Mouse (Mus musculus) activated CD4-positive, CD25-positive, alpha-beta regulatory T cell, adult 4 months (primary cell): ENCODE measurements around the gene Casz1. TPM values are rescaled to one million over a fixed set of nuclear protein-coding genes. Genes with fewer than 3 reads are reported as not detected.

Experiments used
- ATAC-seq: one replicate; pipeline ENCODE4 v1.8.0; 2017
- polyA plus RNA-seq, 2 experiments: library from polyadenylated mRNA; unstranded; fragments of 100-300 nt; shearing (Covaris generic); gene quantifications; one replicate each; pipeline ENCODE4 v1.2.1; 2017

Casz1 gene
- polyA plus RNA-seq, 2 experiments from 2014 or later: 0.56 to 0.75 TPM

DNA sequence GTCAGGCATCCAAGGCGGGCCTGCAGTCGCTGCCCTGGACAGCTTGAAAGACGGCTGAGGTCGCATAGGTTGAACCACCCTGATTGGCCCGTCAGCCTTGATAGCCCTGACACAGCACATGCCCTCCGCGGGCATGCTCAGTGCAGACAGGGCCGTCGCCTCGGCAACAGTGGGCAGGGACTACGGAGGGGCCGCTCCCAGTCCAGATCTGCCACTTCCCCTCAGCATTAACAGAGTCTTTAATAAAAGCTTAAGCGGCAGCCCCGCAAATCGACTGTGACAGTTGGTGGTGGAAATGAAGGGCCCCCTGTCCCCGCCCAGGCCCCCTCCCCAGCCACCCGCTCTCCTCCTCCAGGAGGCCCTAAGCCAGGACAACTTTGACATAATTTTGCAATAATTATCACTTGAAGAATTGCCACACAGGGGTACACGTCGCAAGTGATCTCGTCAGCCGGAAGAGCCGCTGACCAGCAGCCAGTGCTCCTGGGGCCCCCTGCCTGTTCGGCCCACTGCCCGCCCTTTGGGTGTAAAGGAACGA, 136.5 kb downstream of the Casz1 start:
- peak; percentile 77 for ATAC-seq

DNA sequence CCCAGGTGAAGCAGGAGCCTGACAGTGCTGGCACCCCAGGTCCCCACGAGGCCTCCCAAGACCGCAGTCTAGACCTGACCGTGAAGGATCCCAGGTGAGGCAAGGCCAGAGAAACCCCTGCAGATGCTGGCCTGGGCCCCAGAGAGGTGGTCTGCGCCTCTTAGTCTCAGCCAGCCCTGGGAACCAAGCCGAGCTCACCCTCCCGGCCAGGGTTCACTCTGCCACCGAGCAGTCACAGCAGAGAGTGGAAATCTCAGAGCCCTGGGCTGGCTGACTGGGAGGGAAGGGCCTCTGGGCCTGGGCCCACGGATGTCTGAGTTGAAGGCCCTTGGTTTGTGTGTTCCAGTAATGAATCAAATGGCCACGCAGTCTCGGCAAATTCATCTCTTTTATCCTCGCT, 137.1 kb downstream of the Casz1 start:
- ATAC-seq: no peak

DNA sequence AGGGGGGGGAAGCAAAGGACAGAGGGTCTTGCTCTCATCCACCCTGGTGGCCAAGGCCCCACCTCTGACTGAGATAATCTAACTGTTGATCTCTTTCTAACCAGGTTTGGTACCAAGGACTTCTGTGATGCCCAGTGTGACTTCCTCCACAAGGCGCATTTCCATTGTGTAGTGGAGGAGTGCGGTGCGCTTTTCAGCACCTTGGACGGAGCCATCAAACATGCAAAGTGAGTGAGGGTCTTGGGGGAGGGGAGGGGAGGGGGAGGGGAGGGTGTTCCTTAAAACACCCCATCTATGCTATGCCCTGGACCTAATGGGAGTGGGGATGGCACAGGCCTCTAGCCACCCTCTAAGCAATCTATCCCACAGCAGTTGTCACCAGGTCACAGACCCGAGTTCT, 138.9 kb downstream of the Casz1 start:
- ATAC-seq: no peak

DNA sequence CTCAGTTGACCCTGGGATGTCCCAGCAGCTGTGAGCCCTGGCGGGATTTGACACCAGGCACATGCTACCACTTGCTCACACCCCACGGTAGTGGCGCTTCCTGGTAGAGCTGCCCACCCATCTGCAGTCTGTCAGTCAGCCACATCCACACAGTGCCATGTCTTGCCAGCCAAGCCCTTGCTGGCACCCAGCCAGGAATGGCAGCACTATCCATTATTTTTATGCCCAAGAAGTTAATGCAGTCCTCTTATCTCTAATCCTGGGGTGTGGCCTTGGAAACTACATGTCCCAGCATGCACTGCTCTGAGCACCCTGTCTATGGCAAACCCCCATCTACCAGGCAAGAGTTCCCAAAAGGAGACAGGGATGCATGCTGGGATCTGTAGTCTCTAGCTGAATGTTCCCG, 141.2 kb downstream of the Casz1 start:
- no peak for ATAC-seq

DNA sequence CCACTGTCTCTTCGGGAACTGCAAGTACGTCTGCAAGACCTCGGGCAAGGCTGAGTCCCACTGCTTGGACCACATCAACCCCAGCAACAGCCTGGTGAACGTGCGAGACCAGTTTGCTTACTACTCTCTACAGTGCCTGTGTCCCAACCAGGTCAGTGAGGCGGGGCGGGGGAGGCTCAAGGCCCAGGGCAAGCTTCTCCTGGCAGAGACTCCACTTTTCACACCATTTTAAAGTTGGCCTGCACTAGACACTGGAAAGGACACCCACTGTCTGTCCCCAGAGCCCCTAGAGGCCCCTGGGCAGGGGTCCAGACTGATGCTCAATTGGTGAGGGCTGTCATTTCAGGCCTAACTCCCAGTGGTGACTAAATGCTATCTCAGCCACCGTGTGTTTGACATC, 141.8 kb downstream of the Casz1 start:
- ATAC-seq: no peak

DNA sequence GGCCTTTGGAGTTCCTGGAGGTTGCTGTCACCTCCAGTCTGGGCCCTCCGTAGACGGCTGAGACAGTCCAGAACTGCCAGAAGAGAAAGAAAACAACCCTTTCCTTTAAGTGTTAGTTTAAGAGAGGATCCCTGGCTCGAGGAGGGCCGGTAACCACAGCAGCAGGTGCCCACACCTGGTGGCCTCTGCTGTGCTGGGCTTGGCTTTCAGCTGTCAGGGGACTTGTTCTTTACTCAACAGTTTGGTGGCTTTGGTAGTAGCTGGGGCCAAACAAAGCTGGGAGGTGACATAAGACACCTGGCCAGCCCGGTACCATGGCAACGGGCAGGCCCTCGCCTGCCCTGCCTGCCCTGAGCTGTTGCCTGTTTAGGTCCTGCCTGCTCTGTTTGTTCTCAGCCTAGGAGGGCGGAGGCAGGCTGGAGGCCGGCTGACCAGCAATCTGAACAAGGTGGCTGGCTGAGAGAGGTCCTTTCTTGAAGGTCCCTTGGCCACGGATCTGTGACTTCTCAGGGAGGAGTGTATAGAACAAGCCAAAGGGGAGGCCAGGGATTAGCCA, 143.7 kb downstream of the Casz1 start:
- no peak for ATAC-seq

DNA sequence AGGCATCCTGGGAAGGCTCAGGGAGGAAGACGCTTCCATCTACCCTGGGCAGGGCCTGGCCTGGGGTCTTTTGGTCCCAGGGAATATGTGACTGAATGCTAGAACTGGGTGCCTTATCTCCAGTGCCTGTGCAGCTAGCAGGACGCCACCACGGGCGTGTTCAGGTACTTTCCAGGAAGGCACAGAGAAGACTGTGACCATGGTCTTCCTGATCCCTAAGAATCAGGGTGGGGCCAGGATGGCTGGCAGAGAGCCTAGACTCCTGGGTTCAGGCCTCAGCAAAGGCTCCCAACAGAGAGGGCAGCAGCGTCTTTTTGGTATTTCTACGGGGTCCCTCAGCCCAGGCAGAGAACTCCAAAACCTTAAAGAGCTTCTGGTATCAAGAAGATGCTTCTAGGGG, 146.3 kb downstream of the Casz1 start:
- ATAC-seq: no peak

DNA sequence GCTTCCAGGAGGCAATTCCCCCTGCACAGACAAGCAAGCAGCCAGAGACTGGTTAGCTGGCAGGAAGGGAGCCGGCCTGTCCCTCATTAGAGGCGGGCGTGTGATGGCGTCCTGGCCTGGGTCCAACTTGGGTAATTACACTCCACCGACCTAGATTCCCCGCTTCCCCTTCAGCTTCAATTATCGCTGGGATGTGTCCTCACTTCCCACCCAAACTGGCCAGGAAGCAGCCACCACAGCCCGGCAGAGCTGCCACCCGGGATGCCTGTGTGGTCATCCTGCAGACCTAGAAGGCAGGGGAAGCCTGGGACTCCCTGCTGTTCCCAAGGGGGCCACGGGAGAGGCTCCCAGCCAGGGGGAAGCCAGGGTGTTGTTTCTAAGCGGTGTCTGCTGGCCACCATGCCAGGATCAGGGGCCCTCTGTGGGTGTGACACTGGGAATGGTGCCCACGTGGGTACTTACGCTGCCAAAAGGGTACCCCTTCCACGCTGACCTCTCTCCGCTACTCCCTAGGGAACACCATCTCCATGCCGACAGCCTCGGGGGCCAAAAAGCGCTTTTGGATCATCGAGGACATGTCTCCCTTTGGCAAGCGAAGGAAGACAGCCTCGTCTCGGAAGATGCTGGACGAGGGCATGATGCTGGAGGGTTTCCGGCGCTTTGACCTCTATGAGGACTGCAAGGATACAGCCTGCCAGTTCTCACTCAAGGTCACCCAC, 146.9 kb downstream of the Casz1 start:
- ATAC-seq: no peak

DNA sequence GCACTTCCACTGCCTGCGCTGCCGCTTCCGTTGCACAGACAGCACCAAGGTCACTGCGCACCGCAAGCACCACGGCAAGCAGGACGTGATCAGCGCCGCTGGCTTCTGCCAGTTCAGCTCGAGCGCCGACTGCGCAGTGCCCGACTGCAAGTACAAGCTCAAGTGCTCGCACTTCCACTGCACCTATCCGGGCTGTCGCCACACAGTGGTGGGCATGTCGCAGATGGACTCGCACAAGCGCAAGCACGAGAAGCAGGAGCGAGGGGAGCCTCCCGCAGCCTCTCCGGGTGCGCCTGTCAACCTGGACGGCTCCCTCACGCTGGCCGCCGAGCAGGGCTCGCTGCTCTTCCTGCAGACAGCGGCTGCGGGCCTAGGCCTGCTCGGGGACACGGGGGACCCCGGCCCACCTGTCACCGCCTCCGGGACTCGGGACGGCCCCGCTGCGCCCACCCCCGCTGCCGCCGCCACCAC, 147.6 kb downstream of the Casz1 start:
- no peak for ATAC-seq

DNA sequence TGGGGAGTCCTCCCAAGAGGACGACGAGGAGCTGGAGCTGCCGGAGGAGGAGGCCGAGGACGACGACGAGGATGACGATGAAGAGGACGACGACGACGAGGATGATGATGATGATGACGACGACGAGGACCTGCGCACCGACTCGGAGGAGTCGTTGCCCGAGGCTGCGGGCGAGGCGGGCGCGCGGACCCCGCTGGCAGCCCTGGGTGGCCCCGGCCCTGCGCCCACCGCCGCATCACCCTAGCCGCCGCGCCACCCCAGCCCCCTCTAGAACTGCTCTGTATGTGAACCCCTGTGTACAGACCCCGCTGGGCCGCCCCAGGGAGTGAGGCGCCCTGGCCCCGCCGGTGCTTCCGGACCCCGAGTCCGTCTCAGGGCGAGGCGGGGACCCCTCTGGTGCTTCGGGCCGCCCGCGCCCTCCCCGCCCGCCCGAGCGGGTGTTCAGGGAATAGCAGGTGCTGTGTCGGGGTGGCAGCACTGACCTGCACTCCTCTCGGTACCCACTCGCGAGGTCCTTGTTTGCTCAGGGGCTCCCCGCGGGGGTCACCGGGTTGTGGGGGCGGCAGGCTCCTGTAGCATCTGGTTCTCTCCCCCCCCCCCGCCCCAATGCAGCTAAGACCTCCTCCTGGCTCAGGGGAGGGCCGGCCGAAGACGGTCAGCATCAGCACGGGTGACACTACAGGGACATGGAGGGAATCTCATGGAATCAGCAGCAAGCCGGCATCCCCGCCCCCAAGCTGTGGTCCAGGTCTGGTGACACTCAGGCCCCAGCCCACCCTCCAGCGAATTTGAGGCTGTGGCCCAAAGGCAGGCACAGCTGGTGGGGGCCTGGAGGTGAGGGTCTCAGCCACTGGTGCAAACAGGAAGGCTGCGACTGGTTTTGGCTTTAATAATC, 148.3 kb downstream of the Casz1 start:
- ATAC-seq: no peak

DNA sequence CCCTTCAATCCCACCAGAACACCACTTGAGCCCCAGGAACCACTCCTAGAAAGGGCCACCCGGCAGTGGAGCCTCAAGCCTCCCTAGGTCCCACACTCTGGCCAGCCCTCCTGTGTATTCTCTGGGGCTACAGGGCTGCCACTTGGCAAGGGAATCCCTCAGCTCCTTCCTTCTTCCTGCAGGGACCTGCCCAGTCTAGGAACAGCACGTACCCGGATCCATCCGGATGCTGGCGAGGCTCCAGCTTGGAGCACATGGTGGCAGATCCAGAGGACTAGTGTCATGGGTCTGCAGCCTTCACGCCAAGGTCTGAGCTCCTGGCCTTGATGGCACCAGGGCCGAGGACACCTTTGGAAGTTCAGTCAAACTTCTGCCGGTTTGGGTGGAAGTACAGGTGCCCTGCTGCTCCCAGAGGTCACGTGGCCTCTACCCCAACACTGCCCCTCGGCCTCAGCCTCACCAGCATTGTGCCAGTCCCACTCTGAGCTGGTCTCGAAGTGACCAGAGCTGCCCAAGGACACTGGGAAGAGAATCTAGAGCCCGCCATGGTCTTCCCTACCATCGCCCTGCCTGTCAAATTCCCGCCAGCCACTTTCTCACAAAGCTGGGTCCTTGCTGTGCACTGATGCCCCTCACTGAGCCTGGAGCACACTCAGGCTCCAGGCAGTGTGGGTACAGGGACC, 151.0 kb downstream of the Casz1 start:
- no peak for ATAC-seq

DNA sequence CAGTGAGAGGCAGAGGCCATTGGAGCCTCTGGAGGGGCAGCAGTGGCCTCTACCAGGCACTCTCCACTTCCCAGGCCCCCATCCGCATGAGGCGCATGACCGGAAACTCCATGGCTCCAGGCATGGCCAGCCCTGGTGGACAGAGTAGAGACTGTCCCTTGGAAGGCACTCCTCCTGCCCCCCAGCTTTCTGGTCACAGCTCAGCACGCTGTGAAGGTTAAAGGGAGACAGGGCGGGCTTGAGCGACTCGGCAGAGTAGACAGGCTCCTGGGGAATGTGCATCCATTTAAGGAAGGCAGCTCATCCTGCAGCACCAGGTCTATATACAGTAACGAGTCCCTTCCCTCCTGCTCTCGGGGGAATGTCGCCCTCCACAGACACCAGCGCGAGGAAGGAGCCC, 155.8 kb downstream of the Casz1 start:
- no peak for ATAC-seq

DNA sequence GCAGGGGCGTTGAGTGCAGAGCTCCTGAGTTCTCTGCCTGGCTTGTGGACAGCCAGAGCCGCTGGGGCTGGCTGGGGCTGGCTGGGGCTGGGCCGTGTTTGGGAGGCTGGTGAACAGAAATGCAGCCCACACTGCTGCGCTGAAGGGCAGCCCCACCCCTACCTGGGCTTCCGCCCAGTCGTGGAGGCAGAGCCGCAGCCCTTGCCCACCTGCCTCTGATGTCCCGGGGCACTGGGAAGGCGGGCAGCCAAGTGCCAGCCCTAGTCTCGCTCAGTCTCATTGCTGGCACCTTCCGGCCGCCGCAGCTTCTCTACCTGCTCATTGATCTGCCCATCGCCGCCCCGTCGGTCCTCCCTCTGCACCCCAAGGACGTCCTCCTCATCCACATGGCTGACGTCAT, 156.9 kb downstream of the Casz1 start:
- no peak for ATAC-seq

DNA sequence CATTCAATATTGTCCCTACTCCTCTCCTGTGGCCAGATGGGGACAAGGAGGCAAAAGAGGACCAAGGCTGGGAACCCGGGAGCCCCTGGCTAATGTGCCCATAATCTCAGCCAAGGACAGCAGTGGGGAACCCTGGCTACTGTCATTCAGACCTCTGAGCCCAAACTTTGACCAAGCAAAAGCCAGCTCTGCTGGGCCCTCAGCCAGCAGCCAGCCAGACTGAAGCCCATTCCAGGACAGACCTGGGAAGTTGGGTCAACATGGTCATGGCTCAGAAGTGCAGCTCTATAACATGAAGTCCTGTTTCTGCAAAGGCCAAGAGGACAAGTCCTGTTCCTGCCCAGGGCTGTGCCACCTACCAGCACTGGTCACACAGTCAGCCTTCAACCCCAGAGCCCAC, 157.9 kb downstream of the Casz1 start:
- ATAC-seq: no peak

DNA sequence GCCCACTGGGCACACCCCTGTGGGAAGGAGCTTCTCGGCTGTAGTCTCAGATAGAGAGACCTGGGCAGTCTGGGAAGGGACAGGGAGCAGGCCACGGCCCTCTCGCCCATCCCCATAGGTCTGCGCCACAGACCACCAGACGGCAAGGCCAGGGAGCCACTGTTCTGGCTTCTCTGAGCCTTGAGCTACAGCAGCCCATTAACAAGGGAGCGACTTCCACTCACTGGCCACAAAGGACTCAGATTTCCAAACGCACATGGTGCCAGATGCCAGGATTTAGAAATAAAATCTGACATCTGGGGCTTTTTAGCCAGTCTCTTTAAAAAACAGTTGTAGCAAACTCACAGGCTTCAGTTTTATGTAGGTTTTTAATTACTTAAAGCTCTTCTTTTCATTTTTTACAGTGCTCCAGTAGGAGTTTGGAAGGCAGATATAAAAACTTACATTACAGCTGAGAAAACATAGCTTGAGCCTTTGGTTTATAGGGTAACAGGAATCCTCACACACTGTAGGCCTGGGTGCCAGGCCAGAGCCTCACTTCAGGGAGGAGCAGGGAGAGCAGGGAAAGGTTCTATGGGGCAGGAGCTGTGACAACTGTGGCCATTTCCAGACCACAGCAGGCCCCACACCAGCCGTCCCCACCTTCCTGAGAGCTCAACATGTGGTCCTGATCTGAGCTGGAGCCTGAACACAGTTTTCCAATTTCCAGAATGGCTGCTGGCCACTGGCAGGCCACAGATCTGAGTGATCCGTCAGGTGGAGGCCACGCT, 160.5 kb downstream of the Casz1 start:
- ATAC-seq: no peak

DNA sequence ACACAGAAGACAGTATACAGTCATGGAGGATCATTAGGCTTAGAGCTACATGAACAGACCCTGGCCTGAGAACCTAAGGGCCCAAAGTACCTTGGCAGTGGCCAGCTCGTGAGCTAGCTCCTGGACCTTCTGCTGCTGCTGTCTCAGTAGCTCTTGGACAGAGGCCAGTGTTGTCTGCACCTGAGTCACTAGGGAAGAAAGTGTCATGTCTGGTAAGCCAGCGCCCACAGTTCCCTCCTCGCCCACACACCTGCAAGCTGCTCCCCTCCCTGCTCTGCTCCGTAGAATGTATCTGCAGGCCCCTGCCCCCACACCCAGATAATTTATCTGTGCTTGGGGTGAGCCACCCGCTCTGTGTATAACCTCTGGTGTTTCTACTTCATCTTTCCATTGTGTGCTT, 161.9 kb downstream of the Casz1 start:
- ATAC-seq: no peak

DNA sequence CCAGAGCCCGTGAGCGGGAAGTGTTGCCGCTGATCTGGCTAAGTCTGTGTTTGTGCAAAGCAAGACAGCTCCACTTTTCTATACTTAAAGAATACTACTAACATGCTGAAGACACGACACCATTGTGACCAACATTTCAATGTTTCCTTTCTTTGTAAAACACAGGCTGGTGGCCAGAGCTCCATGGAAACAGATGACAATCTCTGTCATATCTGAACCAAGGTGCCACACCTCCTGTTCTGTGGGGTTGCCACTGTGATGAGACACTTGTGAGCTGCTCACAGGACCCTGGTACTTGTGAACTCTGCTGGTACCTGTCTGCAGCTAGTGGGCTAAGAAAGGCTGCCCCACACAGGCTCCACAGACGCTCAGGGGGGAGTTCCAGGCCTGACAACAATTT, 164.6 kb downstream of the Casz1 start:
- ATAC-seq: no peak

DNA sequence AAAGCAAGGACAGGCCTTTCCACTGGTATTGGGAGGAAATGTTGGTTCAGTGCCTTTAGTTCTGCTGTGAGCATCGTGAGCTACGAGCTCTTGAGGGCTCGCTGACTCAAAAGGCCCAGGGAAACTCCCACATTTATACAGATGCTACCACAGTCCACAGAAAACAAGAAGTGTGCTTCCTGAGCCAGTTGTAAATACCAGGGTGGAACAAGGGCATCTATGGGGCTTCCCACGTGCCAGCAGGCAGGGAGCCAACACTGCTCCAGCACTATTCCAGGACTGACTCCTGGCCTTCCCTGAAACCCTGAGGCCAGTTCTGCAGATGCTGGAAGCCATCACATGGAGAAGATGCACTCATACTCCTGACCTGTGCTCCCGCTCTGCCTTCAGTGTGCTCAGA, 165.4 kb downstream of the Casz1 start:
- ATAC-seq: no peak

DNA sequence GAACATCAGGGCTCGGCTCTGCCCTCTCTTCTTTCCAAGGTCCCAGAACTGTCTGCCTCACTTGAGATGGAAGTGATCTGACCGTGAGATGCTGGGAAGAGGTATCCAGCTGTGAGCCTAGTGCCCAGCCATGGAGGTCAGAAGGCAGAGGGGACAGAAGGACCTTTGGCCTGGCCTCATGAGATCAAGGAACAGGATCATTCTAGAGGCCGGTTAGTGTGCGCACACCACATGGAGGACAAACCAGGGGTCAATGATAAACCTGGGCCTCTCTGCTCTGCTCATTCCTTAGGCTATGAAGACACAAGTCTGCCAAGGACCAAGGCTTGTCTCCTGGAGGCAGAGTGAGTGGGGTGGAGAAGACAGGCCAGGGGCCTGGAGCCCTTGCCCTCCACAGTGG, 166.5 kb downstream of the Casz1 start:
- no peak for ATAC-seq

DNA sequence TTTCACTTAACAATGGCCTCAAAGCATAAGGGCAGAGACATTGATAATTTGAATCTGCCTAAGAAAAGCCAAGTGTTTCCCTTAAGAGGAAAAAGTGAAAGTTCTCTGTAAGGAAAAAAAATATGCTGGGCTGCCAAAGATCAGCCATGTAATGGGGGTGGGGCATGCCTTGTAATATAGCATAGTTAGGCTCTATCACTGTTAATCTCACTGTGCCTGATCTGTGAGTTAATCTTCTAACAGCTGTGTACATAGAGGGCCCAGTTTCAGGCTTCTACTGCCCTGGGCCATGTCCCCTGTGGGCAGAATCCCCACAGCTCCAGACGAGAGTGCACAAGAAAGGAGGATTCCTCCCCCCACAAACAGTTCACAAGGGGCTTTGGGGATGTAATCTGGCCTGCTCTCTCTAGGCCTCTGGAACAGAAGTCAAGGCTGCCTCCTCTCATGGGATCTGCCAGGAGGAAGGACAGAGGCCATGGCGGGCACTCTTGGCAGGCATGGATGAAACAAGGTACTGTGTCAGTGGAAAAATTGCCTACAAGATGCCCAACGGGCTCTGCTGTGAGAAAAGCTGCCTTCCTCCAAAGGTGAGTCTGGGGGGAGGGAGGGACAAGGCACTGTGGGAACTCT, 167.5 kb downstream of the Casz1 start:
- ATAC-seq: no peak

DNA sequence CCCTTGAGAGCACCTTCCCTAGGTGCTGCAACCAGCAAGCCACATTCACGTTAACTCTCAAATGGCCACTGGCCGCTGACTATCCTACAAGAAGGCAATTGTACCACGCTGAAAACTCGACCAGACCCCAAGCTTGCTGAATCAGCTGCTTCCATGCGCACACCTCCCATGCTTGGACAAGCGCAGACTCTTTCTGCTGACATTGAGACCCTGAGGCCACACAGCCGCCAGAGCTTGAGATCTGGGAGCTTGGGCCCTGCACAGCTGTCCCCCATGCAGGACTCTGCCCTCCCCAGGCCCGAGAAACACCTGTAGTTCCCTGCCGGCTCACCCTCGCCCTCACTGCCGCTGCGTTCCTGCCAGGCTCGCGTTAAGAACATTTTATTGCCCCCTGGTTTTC, 168.5 kb downstream of the Casz1 start:
- ATAC-seq: no peak

DNA sequence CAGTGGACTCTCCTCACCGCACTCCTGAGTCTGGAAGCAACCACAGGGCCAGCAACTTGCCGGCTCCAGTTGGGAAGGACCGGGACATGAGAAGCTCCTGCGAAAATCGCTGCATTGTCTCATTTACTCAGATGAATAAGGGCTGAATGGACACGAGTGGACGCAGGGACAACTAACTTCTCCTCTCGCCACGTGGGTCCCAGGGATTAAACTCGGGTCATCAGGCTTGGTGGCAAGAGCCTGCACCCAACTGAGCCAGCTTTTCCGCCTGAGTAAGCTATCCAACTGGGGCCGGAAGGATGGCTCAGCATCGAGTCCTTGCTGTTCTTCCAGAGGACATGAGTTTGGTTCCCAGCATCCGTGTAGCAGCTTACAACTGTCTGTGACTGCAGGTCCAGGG, 169.2 kb downstream of the Casz1 start:
- ATAC-seq: no peak
